Mouse (Mus musculus): ENCODE results near the gene Zfp385c.
A peak's percentile ranks its signal among the peaks of the same experiment; 100 is the strongest.
"Not testable (repeated sequence)": the region's sequence is repeated elsewhere in the genome, so short reads cannot be mapped to it uniquely, and the experiment has no call there.

Zfp385c gene

GRCm38 (mm10) chr11:100625754-100626700 lies 66.2 kb downstream of the Zfp385c start:
- DNase-seq (ENCODE audit: low spot score): no peak

- peak; percentile 76 for DNase-seq (ENCODE audit: low spot score)
Measured at GRCm38 (mm10) chr11:100623867-100624266, 68.4 kb downstream of the Zfp385c start.

DNA sequence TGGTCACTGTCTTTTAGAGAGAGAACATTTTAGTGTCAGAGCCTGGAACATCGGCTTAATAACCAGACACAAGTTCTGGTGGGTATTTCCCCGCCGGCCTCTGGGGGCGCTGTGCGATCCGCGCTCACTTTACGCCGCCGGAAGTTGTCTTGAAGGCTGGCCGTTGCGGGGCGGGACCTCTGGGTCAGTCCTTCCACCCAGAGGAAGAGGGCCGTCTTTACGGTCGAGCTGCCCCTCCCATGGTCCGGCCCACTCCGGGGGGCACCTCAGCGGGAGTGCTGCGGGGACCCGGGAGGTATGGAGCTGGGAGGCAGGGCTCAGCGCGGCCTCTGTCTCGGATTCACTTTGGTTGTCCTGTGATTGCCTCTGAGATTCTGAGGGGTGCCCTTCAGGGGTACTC lies 69.5 kb downstream of the Zfp385c start:
- peak; percentile 96 for DNase-seq (ENCODE audit: low spot score)

GRCm38 (mm10) chr11:100619982-100620381 lies 72.3 kb downstream of the Zfp385c start, which contains the start of gene Dnajc7:
Dnajc7 (minus strand) TSS chr11:100620168.
- no peak for DNase-seq (ENCODE audit: low spot score)

DNA sequence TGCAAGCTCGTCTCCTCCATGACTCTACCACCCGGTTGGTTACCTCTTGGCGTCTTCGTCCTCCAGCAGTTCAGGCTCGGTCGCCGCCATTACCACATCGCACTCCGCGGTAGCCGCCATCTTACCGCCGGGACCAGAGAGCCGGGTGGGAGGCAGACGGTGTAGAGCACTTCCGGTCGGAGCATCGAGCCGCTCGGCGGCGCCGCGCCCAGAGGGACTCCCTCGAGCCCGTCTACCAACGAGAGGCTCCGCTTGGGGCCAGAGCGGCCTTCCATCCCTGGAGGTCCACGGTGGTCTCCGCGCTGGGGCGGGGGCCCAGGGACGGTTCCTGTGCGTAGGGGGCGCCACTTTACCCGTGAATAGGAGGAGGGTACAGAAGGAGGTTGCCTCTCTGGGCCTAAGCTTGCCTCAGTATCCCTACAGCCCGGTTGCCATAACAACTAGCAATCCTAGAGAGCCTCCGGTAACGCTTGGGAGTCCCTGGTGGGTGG lies 72.7 kb downstream of the Zfp385c start:
- DNase-seq (ENCODE audit: low spot score): peak; percentile 93

DNA sequence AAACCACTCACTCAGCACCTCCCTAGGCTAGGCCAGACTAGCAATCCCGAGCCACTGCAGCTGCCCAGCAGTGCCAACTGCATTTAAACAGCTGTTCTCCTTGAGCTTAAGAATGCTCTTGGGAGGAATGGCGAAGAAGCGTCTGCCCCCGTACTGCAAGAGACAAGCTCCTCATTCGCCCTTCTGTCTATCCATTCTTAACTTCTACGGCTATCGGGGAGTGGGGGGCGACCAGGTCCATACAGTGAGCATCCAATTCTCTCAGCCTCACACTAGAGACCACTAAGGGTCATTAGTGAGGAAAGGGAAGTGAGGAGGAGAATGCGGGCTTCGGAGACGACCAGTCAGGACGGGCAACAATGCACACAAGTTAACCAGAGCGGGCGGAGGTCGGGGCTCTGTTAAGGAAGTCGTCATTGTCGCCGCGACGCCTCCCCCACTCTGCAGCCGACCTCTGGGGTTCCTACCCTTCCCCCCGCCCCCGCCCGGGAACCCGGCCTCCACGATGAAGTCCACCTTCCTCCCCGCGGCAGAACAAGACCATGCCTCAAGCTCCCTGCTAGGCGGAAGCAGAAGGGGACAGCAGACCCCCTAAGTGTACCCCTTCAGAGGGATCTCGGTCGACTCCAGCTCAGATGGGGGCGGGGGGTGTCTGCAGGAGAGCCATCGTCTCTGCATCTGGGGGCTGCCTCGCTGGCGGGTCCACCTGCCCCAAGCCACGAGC lies 73.3 kb downstream of the Zfp385c start, which contains the start of gene Nkiras2:
TSS of gene Nkiras2 (plus strand) at position 484 of the 724 bp plus-strand sequence.
- peak; percentile 79 for DNase-seq (ENCODE audit: low spot score)

DNA sequence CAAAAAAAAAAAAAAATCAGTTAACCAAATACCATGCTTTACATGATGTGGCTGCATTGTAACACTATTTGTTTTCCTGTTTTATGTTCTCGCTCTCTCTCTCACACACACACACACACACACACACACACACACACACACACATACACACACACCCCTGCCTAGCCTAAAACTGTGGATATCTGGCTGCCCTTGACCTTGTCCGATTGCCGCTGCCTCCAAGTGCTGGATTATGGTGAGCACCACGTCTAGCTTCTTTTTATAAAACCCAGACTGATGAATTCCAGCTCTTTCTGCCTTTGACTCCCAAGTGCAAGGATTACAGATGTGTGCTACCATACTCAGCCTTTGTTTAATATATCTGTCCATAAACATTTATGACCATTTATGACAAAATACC lies 74.8 kb downstream of the Zfp385c start:
- DNase-seq (ENCODE audit: low spot score): no peak

GRCm38 (mm10) chr11:100616836-100617235 lies 75.4 kb downstream of the Zfp385c start:
- not testable (repeated sequence) for DNase-seq (ENCODE audit: low spot score)

- DNase-seq (ENCODE audit: low spot score): no peak
Measured at GRCm38 (mm10) chr11:100616332-100616731, 75.9 kb downstream of the Zfp385c start.

DNA sequence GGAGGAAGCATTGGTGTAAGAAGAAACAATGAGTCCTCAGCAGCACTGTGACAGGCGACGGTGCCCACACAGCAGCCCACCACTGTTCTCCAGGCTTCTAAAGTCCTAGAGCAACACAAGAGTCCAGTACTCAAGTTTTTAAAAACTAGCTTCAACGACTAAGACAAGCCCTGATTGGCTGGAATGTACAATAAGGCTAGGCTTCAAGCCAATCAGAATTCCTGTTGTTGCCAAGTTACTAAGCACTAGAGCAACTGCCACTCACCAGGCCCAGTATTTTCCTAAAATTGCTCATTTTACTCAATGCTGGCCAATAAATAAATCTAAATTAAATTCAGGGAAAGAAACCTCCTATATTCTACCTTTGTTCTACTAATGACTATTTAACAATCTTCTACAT lies 79.0 kb downstream of the Zfp385c start:
- DNase-seq (ENCODE audit: low spot score): no peak

- DNase-seq (ENCODE audit: low spot score): no peak
Measured at GRCm38 (mm10) chr11:100611627-100612026, 80.6 kb downstream of the Zfp385c start.

DNA sequence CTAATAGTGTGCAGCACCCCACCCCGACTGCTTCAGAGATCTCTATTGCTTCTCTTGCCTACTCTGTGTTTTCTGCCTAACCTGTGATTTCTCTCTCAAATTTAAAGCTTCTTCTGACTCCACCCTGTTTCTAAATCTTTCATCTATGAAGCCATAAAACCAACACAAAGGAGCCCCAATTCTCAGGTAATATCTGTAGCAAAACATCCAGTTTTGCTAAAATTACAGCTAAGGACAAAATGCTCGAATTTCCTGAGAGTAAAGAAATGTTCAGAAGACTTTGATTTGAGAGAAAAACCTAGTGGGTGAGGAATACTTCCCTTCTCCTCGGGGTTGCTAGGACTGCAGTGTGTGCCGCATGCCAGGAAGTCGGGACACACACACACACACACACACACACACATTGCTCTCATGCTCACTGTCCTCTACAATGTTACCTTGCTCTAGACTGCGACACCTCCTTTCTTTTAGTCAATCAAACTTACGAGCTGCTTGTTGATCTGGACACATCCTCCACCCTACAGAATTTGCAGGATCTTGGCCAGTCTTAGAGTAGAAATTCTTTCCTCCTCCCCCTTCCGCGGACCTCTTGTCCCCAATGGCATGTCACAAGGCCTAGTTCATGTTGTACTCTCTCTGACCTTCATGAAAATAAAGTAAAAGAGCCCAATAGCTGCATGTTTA lies 82.1 kb downstream of the Zfp385c start:
- DNase-seq (ENCODE audit: low spot score): no peak

GRCm38 (mm10) chr11:100609355-100609996 lies 82.8 kb downstream of the Zfp385c start:
- no peak for DNase-seq (ENCODE audit: low spot score)

DNA sequence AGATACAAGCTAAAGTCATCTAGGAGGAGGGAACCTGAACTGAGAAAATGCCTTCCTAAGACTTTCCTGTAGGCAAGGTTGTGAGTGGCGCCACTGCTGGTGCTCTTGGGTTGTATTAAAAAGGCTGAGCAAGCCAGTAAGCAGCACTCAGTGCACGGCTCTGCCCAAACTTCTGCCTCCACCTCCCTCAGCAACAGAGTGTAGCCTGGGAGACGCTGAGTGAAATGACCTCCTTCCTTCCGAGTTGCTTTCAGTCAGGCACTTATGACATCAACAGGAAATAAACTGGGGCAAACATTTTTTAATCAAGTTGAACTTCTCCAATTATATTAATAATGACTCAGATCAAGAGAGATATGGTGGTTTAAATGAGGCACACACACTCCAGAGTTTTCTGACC lies 83.5 kb downstream of the Zfp385c start:
- DNase-seq (ENCODE audit: low spot score): no peak

GRCm38 (mm10) chr11:100607121-100607520 lies 85.1 kb downstream of the Zfp385c start:
- no peak for DNase-seq (ENCODE audit: low spot score)

DNA sequence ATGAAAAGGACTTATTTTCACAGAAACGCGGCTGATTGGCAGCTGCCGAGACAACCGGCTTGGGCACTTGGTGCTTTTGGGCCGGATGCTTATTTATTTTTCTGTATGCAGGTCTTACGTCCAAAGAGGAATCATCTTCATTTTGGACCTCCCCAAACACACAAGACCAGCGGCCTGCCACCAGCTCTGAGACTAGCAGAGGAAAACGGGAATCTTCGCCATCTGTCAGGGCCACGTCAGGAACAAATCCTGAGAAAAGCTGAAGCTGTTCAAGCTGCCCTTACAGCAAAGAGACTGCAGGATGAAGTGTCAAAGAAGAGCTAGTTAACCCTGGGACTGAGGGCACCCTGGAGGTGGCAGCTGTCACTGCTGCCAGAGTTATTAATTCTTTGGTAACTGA lies 86.8 kb downstream of the Zfp385c start:
- no peak for DNase-seq (ENCODE audit: low spot score)

GRCm38 (mm10) chr11:100604321-100605005 lies 87.8 kb downstream of the Zfp385c start:
- DNase-seq (ENCODE audit: low spot score): no peak

- no peak for DNase-seq (ENCODE audit: low spot score)
Measured at GRCm38 (mm10) chr11:100603813-100604212, 88.4 kb downstream of the Zfp385c start.

DNA sequence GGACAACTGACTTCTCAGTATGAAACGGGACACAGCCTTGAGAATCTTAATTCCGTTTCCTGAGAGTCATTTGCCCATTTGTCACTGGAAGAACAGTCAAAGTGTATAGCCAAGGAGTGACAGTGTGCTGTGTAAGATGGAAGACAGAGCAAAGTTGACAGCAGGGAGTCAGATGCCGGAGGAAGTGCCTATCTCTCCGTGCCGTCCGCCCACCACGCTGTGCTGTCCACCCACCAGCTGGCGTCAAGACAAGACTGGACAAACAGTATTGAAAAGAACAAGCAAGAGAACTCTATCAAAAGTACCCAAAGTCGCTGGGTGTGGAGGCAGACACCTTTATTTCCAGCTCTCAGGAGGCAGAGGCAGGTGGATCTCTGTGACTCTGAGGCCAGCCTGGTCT lies 89.1 kb downstream of the Zfp385c start:
- DNase-seq (ENCODE audit: low spot score): no peak

DNA sequence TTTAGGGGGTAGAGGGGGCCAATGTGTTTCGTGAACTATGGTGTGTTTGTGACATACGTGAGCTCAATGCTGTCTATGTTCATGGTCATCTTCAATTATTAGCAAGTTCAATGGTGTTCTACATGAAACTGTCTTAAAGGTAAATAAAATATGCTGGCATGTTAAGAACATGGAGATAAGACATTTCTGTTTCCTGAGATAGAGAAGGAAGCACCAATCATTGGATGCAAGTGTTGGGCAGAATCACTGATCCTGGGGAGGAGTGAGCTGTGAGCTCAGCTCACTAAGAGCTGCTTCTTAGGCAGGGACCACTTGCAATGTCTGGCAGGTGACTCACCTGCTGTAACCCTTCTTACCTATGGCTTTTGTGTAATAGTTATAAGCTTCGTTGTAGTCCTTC lies 90.9 kb downstream of the Zfp385c start:
- no peak for DNase-seq (ENCODE audit: low spot score)

GRCm38 (mm10) chr11:100598074-100598473 lies 94.2 kb downstream of the Zfp385c start:
- no peak for DNase-seq (ENCODE audit: low spot score)
